Mouse (Mus musculus): Measurements from ENCODE around the gene Colgalt2.

Colgalt2 gene

DNA sequence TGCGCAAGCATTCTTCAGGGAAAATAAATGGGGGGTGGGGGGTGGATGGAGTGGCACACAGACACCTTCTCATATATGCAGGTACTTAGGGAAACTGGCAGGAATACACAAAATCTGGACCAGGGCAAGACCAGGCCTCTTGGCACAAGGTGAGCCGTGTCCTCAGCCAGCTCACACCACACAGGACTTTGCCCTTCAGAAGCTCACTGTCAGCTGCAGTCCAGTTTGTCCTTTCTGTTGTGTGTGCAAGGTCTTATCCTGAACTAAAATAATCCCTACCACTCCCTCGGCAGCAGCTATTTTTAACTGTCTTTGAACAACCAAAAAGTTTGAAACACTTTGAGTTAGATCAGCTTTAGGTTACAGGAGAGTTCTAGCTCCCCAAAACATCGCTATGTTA, 139.2 kb downstream of the Colgalt2 start:
- no peak for DNase-seq

DNA sequence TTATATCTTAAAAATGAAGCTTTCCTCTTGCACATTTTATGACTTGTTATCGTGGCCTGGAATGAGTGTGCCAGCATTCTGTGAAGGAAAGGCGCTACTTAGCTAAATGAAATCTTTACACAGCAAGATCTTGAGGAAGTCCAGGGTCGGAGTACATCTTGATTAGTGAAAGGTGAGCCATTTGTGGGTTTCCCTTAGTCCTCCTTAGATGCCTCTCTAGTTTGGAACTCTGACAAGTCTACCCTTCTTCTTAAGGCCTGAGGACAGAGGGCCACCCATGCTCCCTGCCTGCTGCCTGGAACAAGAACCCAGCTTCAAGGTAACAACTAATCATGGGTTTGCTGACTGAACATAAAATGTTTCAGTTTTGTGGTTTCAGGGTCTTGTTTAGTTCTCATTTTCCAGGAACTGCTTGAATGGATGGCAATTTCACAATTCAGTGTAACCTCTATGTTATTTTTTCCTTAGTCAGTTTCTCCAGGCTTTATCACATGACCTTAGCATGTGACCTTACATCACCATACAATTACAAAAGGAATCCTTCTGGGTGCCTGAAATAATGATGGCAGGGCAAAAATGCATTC, 140.8 kb downstream of the Colgalt2 start:
- DNase-seq = no peak

DNA sequence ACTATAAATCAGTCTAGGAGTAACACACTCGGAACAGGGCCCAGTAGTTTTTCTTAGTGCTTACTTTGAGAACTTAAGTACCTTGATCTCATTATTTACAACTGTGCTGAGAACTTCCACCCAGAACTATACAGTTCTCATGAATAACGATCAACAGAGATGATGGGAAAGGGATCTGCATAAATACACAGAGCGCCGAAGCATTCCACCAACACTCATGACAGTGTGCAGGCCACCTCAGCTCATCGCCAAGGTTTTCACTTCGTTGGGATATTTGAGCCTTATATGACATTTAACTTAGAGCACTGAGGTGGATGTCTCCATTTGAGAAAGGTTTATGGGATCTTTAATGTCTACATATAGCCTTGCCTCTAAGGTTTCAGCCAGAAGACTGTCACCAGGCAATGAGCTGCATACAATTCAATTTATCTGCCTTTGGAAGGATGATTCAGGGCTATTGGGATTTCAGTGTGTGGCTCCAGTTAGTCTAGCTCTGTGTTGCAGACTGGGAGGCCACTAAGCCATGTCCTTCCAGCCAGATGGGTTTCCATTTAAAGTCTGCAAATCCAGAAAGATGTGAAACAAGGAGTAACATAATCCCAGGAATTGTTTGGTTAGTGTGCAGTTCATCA, 143.2 kb downstream of the Colgalt2 start:
- DNase-seq = no peak

DNA sequence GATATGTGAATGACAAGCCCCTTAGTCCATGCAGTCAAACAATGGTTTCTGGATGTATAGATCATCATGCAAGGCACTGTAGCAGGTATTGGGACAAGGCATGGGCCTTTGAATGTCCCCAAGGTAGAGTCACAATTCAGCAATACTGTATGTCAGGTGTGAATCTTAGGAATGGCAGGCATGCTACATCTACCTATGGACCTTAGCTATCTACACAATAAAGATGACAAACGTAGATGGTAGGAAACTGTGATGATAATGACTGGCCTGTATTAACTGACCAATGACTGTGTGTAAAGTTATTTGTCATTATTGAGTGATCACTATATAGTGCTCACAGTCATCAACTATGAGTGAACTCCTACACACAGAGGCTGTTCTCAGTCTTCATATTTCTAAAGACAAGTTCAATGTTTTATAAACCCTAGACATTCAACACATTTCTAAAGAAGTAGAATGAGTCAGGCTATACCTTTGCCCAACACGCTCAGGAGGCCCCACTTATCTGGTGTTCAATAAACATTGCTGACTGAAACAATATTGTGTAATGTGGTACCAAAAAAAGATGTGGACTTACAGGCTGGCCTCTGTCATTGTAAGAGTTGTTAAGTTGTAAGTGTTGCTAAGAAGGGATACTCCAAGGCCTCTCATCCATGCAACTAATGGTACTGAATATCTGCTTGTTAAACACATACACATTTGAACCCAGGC, 144.0 kb downstream of the Colgalt2 start:
- DNase-seq = no peak

- DNase-seq = no peak
These were observed 149.6 kb downstream of the Colgalt2 start for GRCm38 (mm10) chr1:152549061-152549738.

DNA sequence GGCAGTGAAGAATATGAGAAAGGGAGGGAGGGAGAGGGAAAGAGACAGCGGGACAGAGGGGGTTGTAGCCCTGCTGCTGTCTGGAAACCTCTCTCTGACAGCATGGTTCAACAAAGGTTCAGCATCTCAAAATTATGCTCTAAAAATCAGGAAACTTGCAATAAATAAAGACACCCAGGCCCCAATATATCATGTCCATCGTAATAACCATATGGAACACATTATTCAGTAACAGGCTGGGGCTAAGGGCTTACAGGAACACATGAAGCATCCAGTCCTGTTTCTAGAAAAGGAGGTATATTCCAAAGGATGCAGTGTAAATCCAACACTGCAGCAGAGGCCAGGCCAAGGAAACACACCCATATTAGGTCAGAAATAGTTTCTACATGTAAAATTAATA, 150.9 kb downstream of the Colgalt2 start:
- DNase-seq = no peak

DNA sequence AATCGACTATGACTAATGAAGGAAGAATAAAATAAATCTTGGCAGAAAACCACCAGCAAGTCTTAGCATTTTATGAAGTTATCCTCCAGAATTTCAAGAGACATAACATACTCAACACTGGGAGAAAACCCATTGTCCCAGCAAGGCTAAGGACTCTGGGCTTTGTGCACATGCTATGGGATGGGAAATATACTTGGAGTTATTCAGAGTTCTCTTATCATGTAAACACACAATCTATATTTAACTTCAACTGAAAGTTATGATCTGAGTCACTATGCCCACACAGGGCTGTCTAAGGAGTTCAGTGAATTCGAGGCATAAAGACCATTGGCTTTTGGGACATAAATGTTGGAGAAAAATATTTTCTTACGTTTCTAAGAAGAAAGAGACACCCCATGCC, 151.3 kb downstream of the Colgalt2 start:
- no peak for DNase-seq

DNA sequence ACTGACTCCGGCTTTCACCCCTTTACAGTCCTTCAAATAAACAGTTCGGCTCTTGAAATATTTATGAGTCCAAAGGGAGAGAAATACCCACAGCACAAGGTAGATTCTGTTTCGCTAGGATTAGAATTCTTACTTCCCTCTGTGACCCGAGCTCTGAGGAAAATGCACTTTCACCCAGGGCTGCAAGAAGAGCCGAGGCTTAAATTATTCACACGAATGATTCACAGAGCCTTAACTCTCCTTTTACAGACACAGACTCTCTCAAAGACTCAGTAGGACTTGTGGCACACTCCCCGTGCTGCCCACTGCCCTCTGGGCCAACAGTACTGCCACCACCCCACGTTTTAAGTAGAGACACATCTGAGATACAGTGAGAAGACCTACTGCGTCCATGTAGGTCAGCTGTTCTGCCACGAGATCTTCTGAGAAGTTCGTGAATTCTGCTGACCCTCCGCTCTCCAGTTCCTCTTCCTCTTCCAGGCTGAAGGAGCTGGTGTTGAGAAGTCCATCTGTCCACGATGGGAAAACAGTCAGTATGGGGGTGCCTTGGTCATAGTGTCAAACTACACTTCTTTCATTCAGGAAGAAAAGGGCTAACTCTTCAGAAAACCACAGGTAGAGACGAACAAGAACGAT, 154.4 kb downstream of the Colgalt2 start:
- no peak for DNase-seq

- DNase-seq = no peak
These were observed 156.4 kb downstream of the Colgalt2 start for GRCm38 (mm10) chr1:152555944-152556573.

DNA sequence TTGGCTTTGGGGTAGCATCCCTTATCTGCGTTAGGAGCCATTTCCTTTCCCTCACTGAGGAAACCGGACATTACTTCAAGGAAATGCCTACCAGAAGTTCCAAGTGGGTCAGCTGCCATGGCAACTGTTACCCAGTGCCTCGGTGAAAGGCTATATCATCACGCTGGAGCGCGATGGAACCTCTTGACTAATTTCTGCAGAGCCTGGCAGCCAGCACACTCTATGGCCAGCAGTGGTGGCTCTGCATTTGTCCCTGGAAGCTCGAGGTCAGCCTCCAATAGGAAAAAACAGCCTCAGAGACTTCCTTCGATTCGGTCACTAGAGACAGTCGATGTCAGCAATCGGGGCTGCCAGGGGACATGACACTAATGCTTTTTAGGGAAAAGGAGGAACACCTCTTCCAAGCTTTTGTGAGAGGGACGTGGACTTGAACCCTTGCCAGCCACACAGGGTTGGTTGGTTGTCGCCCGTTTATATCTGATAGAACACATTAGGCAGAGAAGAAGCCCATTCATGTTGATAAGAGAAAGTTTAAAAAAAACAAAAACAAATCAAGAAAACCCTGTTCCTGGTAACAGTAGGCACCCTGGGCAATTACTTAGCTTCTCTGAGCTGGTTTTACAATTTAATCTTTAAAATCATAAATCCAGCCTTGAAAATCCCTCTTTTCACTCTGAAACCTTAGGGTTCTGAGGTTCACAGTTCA, 157.1 kb downstream of the Colgalt2 start:
- DNase-seq = no peak
